Mouse (Mus musculus): ENCODE results near the gene Gm11397. TPM values are rescaled to one million over a fixed set of nuclear protein-coding genes. Genes with fewer than 3 reads are reported as not detected.
"Not testable (repeated sequence)": the region's sequence is repeated elsewhere in the genome, so short reads cannot be mapped to it uniquely, and the experiment has no call there.

Gene Gm11397
- not detected for total RNA-seq (2021)
- long read RNA-seq, experiment 1 = 0 reads
- long read RNA-seq, experiment 2 = 0 reads

- H3K4me3 ChIP-seq; DNase-seq; H3K27ac ChIP-seq; intact Hi-C loops (cut with DNase I): not testable (repeated sequence)
Measured at GRCm38 (mm10) chr13:33395461-33395860, at the start of gene Gm11397. Gene Gm11397, plus strand, starts transcription at chr13:33395761.

- intact Hi-C loops (cut with DNase I) = not testable (repeated sequence)
Measured at GRCm38 (mm10) chr13:33356666-33357065, 38.9 kb upstream of the Gm11397 start.

GRCm38 (mm10) chr13:33432714-33433113 is 37.2 kb downstream of the Gm11397 start:
- H3K27ac ChIP-seq; intact Hi-C loops (cut with DNase I); DNase-seq; H3K4me3 ChIP-seq: not testable (repeated sequence)

More at GRCm38 (mm10) chr13:33356666-33357065, 38.9 kb upstream of the Gm11397 start:
- not testable (repeated sequence) for DNase-seq, H3K27ac ChIP-seq, H3K4me3 ChIP-seq

Other genes with a start within 250 kb of the Gm11397 start
- not detected for gene Serpinb9c, start 236.0 kb upstream of the Gm11397 start, total RNA-seq (2021)
- gene Serpinb9d, start 202.8 kb upstream of the Gm11397 start, total RNA-seq (2021) = not detected
- gene Serpinb9e, start 146.1 kb upstream of the Gm11397 start, total RNA-seq (2021) = not detected
- not detected for gene Serpinb9f, start 71.7 kb upstream of the Gm11397 start, total RNA-seq (2021)
- gene Serpinb9g, start 89.0 kb downstream of the Gm11397 start, total RNA-seq (2021) = not detected